Mouse (Mus musculus) neural tube, embryonic 12.5 days (tissue): ENCODE measurements around the gene Spns1. TPM values are rescaled to one million over a fixed set of nuclear protein-coding genes. Genes with fewer than 3 reads are reported as not detected.
"Not testable (repeated sequence)": the region's sequence is repeated elsewhere in the genome, so short reads cannot be mapped to it uniquely, and the experiment has no call there.

ENCODE experiments used
- ATAC-seq: fragments of 200-750 bp; cut with Nextera tagmentation; 2 replicates; pipeline ENCODE4 v1.8.0; 2017; ENCODE audit warnings: low read depth, mild to moderate bottlenecking, moderate TSS enrichment, moderate library complexity; ENCODE audit not compliant: low FRiP score
- H3K27ac ChIP-seq: fragments of 300-500 bp; sonication (generic); 2 replicates; pipeline ENCODE4 v1.5.1; 2016
- H3K27me3 ChIP-seq: fragments of 300-500 bp; sonication (generic); replicated peaks from 2 replicates; pipeline ENCODE4 v1.6.1; 2016; ENCODE audit warnings: mild to moderate bottlenecking
- H3K36me3 ChIP-seq: fragments of 300-500 bp; sonication (generic); 2 replicates; pipeline ENCODE4 v1.6.1; 2016; ENCODE audit warnings: mild to moderate bottlenecking
- H3K4me1 ChIP-seq: fragments of 300-500 bp; sonication (generic); 2 replicates; pipeline ENCODE4 v1.6.1; 2016
- H3K4me2 ChIP-seq: fragments of 300-500 bp; sonication (generic); replicated peaks from 2 replicates; pipeline ENCODE4 v1.6.1; 2016; ENCODE audit warnings: mild to moderate bottlenecking
- H3K4me3 ChIP-seq: fragments of 300-500 bp; sonication (generic); 2 replicates; pipeline ENCODE4 v1.5.1; 2016
- H3K9ac ChIP-seq: fragments of 300-500 bp; sonication (generic); 2 replicates; pipeline ENCODE4 v1.6.1; 2016; ENCODE audit warnings: mild to moderate bottlenecking
- H3K9me3 ChIP-seq: fragments of 300-500 bp; sonication (generic); 2 replicates; pipeline ENCODE4 v1.6.1; 2016; ENCODE audit warnings: mild to moderate bottlenecking
- WGBS: fragments of 180-500 bp; shearing (Covaris S2); methylation state at CpG from one replicate; pipeline ENCODE4 v1.1.7; 2016; 5-methylcytosine and 5-hydroxymethylcytosine counted together
- polyA plus RNA-seq: library from polyadenylated mRNA; unstranded; fragments of >200 nt; fragmentation: Nextera tagmentation; extraction: Ambion mirVana; gene quantifications from 2 replicates; pipeline ENCODE4 v1.2.1, GENCODE M21; 2016

Spns1 gene
- polyA plus RNA-seq, 1 experiment from 2014 or later: 72.6 TPM

DNA sequence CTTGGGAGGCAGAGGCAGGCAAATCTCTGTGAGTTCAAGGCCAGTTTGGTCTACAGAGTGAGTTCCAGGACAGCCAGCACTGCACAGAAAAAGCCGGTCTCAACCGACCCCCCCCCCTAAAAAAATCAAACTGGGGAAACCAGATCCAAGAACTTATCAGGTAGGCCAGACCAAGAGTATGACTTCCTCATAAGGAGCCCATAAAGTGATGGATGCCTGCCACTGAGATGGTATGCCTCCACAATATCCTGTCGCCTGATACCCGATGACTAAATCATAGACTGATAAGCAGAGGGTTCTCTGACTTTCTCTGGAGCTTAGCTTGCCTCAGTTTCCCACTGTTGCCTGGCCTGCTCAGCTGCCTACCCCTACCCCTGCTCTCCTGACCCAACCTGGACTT is 20.6 kb upstream of the Spns1 start:
- Histone ChIP-seq H3K36me3 (no peaks in the 10 kb centered on the region), H3K4me1 (peaks cover 7% of the 10 kb centered on the region), H3K4me3 (no peak overlapping the region), H3K9me3 (no peaks in the 10 kb centered on the region), H3K9ac (no peak overlapping the region), H3K4me2 (no peak overlapping the region), H3K27ac (no peak overlapping the region), H3K27me3 (no peaks in the 10 kb centered on the region)
- 90% methylated on average over 4 of the region's 4 CpGs for WGBS
- ATAC-seq: no peak

DNA sequence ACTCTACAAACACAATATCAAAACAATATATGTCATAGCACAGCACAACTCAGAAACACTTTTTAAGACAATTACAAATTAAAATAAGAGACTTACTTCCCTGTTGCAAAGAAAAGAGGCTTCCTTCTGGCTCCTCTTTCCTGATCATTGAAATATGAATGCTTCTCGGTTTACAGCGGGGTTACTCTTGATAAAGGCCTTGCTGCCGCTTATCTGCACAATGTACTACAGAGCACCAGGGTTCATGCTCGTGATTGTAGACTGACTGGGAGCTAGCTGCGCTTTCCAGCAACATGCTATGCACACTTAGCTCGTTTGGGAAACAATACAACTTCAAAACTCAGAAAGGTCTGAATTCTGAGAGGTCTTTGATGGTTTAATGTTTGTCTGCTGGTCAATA is 20.0 kb upstream of the Spns1 start:
- H3K4me2 ChIP-seq: 0 out of 2 replicates have a peak overlapping the region, but pooled peaks have one; percentile 32
- no peak overlapping the region for H3K27ac ChIP-seq
- no peaks in the 10 kb centered on the region for H3K27me3 ChIP-seq
- no peak overlapping the region for H3K9ac ChIP-seq
- ATAC-seq: no peak
- no peaks in the 10 kb centered on the region for H3K36me3 ChIP-seq
- H3K9me3 ChIP-seq: no peaks in the 10 kb centered on the region
- no peak overlapping the region for H3K4me3 ChIP-seq
- 57% methylated on average over 6 of the region's 6 CpGs for WGBS
- peaks cover 7% of the 10 kb centered on the region for H3K4me1 ChIP-seq

DNA sequence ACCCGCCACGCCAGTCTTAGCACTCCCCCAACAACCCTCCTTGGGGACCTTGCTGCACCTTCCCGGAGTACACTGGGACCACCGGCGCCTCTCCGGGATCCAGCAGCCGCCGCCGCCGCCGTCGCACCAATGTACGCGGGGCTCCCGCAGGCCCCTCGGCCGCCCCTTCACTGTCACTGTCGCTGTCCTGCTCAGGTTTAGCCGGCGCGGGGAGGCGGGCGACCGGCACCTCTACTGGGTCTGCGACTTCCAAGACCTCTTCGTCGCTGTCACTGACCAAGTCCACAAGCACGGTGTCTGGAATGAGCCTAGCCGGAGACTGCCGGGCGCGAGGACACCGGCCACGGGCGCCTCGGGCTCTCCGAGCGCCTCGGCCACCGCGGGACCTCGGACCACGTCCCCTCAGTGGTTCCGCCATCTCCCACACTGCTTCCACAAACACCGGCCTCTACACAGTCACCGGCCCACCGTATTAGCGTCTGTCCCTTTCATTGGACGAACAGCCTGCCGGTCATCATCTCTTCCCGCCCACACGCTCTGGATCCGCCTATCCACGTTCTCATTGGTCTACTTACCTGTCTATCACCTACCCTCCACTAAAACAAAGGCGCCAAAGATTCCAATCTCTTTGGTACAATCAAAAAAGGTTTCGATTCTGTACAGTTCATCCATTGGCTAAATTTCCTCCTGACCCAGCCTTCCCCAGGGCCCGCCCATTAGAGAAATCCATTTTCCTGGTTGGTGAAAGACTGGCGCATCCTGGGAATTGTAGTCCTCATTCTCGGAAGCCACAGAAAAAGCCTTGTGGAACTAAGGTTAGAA is 19.3 kb upstream of the Spns1 start, which contains the start of gene Nfatc2ip:
TSS of gene Nfatc2ip (minus strand) at position 440 of the 822 bp plus-strand sequence.
- Histone ChIP-seq H3K36me3 (0 out of 2 replicates have a peak, but pooled peaks cover 3% of the 10 kb centered on the region), H3K9ac (peak within 1 kb of the TSS; percentile 72), H3K4me1 (peaks cover 7% of the 10 kb centered on the region), H3K9me3 (no peaks in the 10 kb centered on the region), H3K27ac (no peak within 1 kb of the TSS), H3K4me3 (peak within 1 kb of the TSS; percentile 68), H3K4me2 (peak within 1 kb of the TSS; percentile 73), H3K27me3 (no peaks in the 10 kb centered on the region)
- ATAC-seq: peak; percentile 100
- WGBS: 0% methylated on average over 59 of the region's 59 CpGs

DNA sequence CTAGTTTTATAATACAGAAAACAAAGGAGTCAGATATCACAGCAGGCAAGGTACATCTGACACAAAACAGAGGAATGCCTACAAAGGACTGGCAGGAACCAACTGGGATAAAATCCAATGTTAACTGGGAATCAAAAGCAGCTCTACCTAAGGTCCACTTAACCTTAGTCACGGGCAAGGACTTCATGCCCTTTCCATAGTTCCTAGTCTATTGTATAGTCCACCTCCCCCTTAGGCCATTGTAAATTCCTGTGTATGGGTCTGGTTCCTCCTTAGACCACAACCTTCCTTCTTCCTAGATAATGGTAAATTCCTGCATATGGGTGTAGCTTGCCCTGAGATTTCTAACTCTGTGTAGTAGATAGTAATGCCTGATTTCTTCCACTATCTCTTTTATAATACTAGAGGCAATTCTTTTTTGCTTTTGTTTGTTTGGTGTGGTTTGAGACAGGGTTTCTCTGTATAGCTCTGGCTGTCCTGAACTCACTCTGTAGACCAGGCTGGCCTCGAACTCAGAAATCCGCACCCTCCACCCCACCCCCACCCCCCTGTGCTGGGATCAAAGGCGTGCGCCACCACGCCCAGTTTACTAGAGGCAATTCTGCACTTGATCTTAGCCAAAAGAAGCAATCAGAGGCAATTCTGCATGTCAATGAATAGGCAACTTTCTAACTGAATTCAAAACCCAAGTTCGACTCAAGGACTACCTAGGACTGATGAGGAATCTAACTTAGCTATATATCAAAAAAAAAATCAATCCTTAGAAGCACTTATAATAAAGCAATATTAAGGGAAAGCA is 15.0 kb upstream of the Spns1 start:
- H3K9ac ChIP-seq, H3K9me3 ChIP-seq, H3K4me3 ChIP-seq, H3K4me2 ChIP-seq, H3K27ac ChIP-seq, ATAC-seq, H3K27me3 ChIP-seq, H3K4me1 ChIP-seq: not testable (repeated sequence)
- WGBS: 92% methylated on average over 7 of the region's 7 CpGs
- H3K36me3 ChIP-seq: peaks cover 32% of the 10 kb centered on the region

DNA sequence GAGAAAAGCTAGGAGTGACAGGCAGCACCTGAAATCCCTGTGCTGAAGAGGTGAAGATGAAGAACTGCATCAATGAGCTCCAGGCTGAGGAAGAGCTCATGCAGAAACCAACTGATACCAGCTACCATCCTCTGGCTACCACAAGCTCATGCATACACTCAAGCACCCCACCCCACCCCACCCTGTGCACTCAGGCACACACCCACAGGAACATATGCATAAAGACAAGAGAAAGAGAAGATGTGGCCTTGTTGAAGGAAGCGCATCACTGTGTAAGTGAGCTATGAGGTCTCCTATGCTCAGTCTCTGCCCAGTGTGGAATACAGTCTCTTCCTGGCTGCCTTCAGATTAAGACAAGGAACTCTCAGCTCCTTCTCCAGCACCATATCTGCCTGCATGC is 10.9 kb upstream of the Spns1 start:
- Histone ChIP-seq H3K4me2 (no peak overlapping the region), H3K9ac (no peak overlapping the region), H3K4me3 (no peak overlapping the region), H3K9me3 (no peaks in the 10 kb centered on the region), H3K27ac (no peak overlapping the region), H3K36me3 (peaks cover 60% of the 10 kb centered on the region), H3K4me1 (no peaks in the 10 kb centered on the region), H3K27me3 (no peaks in the 10 kb centered on the region)
- 96% methylated on average over 1 of the region's 1 CpGs for WGBS
- no peak for ATAC-seq

DNA sequence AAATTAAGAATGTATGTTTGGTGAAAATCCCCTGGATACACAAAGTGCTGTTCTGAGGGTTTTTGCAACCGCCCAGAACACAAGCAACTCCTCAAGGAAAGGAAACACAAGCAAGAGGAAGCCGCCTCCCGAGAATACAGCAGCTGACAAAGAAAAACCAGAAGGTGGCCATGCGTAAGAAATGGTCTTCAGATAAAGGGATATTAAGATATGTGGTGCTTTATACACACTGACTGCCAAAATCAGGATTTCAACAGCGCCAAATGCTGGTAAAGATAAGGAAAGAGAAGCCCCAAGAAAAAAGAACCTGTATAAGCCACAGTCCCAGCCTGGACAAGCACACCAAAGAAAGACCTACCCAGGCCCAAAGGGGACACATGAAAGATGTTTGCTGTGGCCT is 6.3 kb upstream of the Spns1 start:
- ATAC-seq: no peak
- Histone ChIP-seq H3K4me2 (no peak overlapping the region), H3K9me3 (no peaks in the 10 kb centered on the region), H3K27ac (no peak overlapping the region), H3K4me1 (no peaks in the 10 kb centered on the region), H3K4me3 (no peak overlapping the region), H3K36me3 (peaks cover 38% of the 10 kb centered on the region), H3K27me3 (no peaks in the 10 kb centered on the region), H3K9ac (no peak overlapping the region)
- WGBS: 93% methylated on average over 5 of the region's 5 CpGs

DNA sequence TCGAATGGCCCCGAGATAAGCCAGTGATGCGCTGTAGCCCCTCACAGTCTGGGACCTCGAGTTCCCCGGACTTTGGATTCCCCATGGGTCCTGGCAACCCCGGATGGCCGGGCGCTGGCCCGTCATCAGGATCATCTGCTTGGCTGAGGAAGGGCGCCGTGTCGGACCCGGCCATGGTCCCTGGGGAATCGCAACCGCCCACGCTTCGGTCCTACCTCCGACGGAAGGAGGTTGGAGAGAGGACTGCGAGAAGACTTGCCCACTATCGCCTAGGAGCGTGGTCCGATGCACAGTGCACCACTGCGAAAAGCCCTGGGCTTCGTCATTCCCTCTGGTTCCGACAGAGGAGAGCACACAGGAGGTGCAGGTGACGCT is 360 bp downstream of the Spns1 start:
- Histone ChIP-seq H3K9ac (peak overlapping the region; percentile 88), H3K27ac (no peak overlapping the region), H3K4me3 (peak overlapping the region; percentile 85), H3K9me3 (no peaks in the 10 kb centered on the region), H3K36me3 (peaks cover 30% of the 10 kb centered on the region), H3K4me1 (peaks cover 18% of the 10 kb centered on the region), H3K4me2 (peak overlapping the region; percentile 99), H3K27me3 (no peaks in the 10 kb centered on the region)
- peak; percentile 78 for ATAC-seq
- 1% methylated on average over 27 of the region's 27 CpGs for WGBS

DNA sequence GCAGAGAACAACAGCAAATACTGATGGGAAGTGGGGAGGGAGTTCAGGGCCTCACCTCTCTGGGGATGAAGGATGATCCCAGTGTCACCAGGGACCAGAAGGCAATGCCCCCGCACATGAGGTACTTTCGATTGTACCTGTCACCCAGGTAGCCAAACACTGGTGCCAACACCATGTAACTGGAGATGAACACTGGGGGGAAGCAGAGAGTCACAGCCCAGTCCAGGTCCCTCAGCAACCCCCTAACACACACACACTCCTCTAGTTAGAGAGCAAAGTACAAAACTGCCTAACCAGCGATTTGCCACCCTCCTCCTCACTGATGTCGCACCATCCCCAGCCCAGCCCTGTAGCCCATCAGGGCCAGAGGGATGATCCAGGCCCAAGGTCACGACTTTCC is 2.2 kb downstream of the Spns1 start:
- Histone ChIP-seq H3K9me3 (no peaks in the 10 kb centered on the region), H3K4me3 (no peak overlapping the region), H3K4me2 (no peak overlapping the region), H3K27me3 (no peaks in the 10 kb centered on the region), H3K36me3 (peaks cover 48% of the 10 kb centered on the region), H3K27ac (no peak overlapping the region), H3K9ac (no peak overlapping the region), H3K4me1 (peaks cover 18% of the 10 kb centered on the region)
- WGBS: 82% methylated on average over 5 of the region's 5 CpGs
- ATAC-seq: no peak

DNA sequence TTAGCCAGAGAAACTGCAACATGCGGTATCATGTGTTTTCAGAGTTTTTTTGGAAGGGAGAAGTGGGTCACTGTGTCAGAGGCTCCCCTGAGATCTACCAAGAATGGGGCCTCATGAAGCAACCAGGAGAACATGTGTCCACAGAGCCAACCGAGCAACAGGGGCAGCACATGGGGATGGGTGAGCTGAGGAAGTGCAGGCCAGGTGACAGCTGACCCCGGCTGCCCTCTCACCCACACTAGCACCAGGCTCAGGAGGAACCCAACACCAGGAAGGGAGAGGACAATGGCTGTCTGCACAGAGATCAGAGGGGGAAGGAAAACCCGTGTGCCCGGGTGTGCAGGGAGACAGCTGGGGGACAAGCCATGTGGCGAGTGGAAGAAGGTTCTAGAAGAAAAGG is 2.7 kb downstream of the Spns1 start:
- Histone ChIP-seq H3K27me3 (no peaks in the 10 kb centered on the region), H3K27ac (no peak overlapping the region), H3K9ac (no peak overlapping the region), H3K4me1 (peaks cover 18% of the 10 kb centered on the region), H3K36me3 (peaks cover 53% of the 10 kb centered on the region), H3K9me3 (no peaks in the 10 kb centered on the region), H3K4me2 (no peak overlapping the region), H3K4me3 (no peak overlapping the region)
- no peak for ATAC-seq
- 84% methylated on average over 6 of the region's 6 CpGs for WGBS

DNA sequence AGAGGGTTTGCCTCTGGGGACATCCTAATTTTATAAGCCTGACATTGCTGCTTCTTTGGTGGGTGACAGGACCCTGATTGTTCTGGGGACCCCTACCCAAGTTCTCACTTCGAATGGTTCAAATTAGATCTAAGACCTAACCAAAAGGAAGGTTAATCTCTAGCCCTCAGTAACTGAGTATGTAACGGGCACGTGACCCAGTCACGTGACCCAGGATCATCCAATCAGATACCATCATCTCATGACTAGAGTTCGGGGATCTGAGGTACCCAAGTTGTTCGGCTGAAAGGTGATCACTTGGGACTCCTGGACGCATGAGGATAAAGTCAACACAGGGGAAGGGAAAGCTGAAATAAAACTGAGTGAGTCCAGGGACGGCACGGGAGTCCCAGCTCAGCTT is 4.2 kb downstream of the Spns1 start:
- Histone ChIP-seq H3K4me1 (peaks cover 18% of the 10 kb centered on the region), H3K27ac (no peak overlapping the region), H3K9ac (no peak overlapping the region), H3K27me3 (no peaks in the 10 kb centered on the region), H3K9me3 (no peaks in the 10 kb centered on the region), H3K4me2 (no peak overlapping the region), H3K36me3 (peaks cover 61% of the 10 kb centered on the region), H3K4me3 (no peak overlapping the region)
- no peak for ATAC-seq
- WGBS: 89% methylated on average over 9 of the region's 9 CpGs

DNA sequence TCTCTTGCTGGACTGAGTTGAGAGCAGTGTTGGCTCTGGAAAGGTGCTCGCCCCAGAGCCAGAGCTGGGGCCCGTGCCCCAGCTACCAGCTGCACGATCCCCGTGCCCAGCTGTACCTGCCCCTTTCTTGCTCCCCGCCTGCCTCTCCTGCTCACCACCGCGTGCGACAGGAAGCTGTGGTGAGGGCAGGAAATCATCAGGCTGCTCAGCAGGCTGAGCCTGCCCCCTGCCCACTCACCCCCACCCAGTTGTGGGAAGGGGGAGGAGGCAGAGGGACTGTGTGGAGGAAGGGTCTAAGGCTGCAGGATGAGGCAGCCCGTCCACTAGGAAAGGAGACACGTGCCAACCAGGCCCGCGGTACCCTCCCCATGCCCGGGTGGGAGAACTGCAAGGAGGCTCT is 7.9 kb downstream of the Spns1 start, which contains the start of gene Lat:
TSS of gene Lat (minus strand) at position 178 of the 400 bp plus-strand sequence.
- Histone ChIP-seq H3K27me3 (no peaks in the 10 kb centered on the region), H3K4me1 (no peaks in the 10 kb centered on the region), H3K36me3 (peaks cover 61% of the 10 kb centered on the region), H3K4me2 (no peak within 1 kb of the TSS), H3K27ac (no peak within 1 kb of the TSS), H3K9ac (0 out of 2 replicates have a peak within 1 kb of the TSS, but pooled peaks have one; percentile 13), H3K9me3 (no peaks in the 10 kb centered on the region), H3K4me3 (no peak within 1 kb of the TSS)
- no peak for ATAC-seq
- WGBS: 84% methylated on average over 13 of the region's 13 CpGs

DNA sequence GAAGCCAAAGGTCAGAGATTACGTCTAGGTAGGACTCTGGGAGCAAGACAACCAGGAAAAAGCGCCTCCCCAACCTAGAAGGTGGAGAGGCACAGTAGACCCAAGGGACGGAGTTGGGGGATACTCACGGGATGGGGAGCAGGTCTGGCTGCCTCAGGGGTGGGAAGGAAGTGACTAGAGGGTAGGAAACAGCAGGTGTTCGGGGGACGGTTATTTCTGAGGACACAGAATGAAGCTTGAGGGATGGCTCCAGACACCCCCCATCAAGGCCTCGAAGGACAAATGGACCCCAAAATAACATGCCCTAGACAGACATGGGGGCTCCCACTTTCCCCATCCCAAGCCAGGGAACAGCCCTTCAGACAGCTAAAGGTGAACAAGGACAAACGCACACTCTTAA is 8.9 kb downstream of the Spns1 start:
- peaks cover 56% of the 10 kb centered on the region for H3K36me3 ChIP-seq
- ATAC-seq: no peak
- 91% methylated on average over 8 of the region's 8 CpGs for WGBS
- H3K9ac ChIP-seq: no peak overlapping the region
- H3K4me2 ChIP-seq: no peak overlapping the region
- H3K4me3 ChIP-seq: no peak overlapping the region
- H3K27ac ChIP-seq: no peak overlapping the region
- H3K4me1 ChIP-seq: no peaks in the 10 kb centered on the region
- H3K9me3 ChIP-seq: no peaks in the 10 kb centered on the region
- no peaks in the 10 kb centered on the region for H3K27me3 ChIP-seq
